Mouse (Mus musculus): ENCODE data around the gene Kcnip1. TPM values are rescaled to one million over a fixed set of nuclear protein-coding genes. Genes with fewer than 3 reads are reported as not detected.

Kcnip1 gene
- polyA plus RNA-seq, 1 experiment from 2014 or later, result 3.1 TPM

- Histone ChIP-seq H3K9ac (no peak overlapping the region), H3K27ac (no peak overlapping the region), H3K36me3 (no peaks in the 10 kb centered on the region), H3K4me2 (replicated peaks) (no peak overlapping the region), H3K27me3 (no peaks in the 10 kb centered on the region), H3K4me1 (peaks cover 6% of the 10 kb centered on the region; the same call in 1 of the 2 replicates), H3K9me3 (0 out of 2 replicates have a peak, but pooled peaks cover 3% of the 10 kb centered on the region), H3K4me3 (no peak overlapping the region)
- ATAC-seq (ENCODE audit: low FRiP score, low read depth), result no peak
- 82% methylated on average over 8 of the region's 8 CpGs for WGBS
Measured at GRCm38 (mm10) chr11:33951684-33952625, 41.0 kb downstream of the Kcnip1 start.

DNA sequence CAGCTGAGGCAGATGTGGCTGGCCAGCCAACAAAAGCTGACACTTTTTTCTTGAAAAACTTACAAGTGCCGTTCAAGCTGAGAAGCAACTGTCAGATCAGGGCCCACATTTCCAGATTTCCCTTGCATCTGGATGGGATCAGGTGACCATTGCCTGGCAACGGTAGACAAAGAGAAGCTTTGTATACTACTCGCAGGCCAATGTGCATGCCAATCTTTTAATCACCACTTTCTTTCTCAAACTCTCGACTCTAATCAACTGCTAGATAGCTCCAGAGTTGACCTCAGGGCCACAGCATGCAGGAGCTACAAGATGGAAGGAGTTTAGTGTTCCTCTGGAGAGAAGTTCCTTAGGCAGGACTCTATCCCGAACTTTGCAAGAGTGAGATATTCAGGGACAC is 41.8 kb downstream of the Kcnip1 start:
- Histone ChIP-seq H3K27ac (no peak overlapping the region), H3K36me3 (no peaks in the 10 kb centered on the region), H3K4me3 (no peak overlapping the region), H3K4me2 (replicated peaks) (no peak overlapping the region), H3K9me3 (0 out of 2 replicates have a peak, but pooled peaks cover 3% of the 10 kb centered on the region), H3K9ac (no peak overlapping the region), H3K4me1 (peaks cover 6% of the 10 kb centered on the region; the same call in 1 of the 2 replicates), H3K27me3 (no peaks in the 10 kb centered on the region)
- no peak for ATAC-seq (ENCODE audit: low FRiP score, low read depth)
- WGBS, result 42% methylated on average over 5 of the region's 5 CpGs

GRCm38 (mm10) chr11:33946501-33946900 is 46.5 kb downstream of the Kcnip1 start:
- H3K9ac ChIP-seq, result no peak overlapping the region
- no peak for ATAC-seq (ENCODE audit: low FRiP score, low read depth)
- WGBS, result 78% methylated on average over 4 of the region's 4 CpGs
- no peak overlapping the region for H3K27ac ChIP-seq
- H3K27me3 ChIP-seq, result no peaks in the 10 kb centered on the region
- no peak overlapping the region for H3K4me3 ChIP-seq
- no peaks in the 10 kb centered on the region for H3K36me3 ChIP-seq
- H3K9me3 ChIP-seq, result 0 out of 2 replicates have a peak, but pooled peaks cover 3% of the 10 kb centered on the region
- H3K4me2 ChIP-seq (replicated peaks), result no peak overlapping the region
- H3K4me1 ChIP-seq, result no peaks in the 10 kb centered on the region

- WGBS, result 83% methylated on average over 9 of the region's 9 CpGs
- H3K4me2 ChIP-seq (replicated peaks), result no peak overlapping the region
- H3K27ac ChIP-seq, result no peak overlapping the region
- no peaks in the 10 kb centered on the region for H3K4me1 ChIP-seq
- H3K27me3 ChIP-seq, result no peaks in the 10 kb centered on the region
- no peak overlapping the region for H3K4me3 ChIP-seq
- ATAC-seq (ENCODE audit: low FRiP score, low read depth), result no peak
- H3K9me3 ChIP-seq, result no peaks in the 10 kb centered on the region
- H3K9ac ChIP-seq, result no peak overlapping the region
- no peaks in the 10 kb centered on the region for H3K36me3 ChIP-seq
Measured at GRCm38 (mm10) chr11:33944786-33945328, 48.1 kb downstream of the Kcnip1 start.

- no peaks in the 10 kb centered on the region for H3K27me3 ChIP-seq
- no peaks in the 10 kb centered on the region for H3K9me3 ChIP-seq
- no peaks in the 10 kb centered on the region for H3K4me1 ChIP-seq
- no peak overlapping the region for H3K27ac ChIP-seq
- H3K9ac ChIP-seq, result no peak overlapping the region
- no peaks in the 10 kb centered on the region for H3K36me3 ChIP-seq
- WGBS, result 59% methylated on average over 4 of the region's 4 CpGs
- H3K4me2 ChIP-seq (replicated peaks), result no peak overlapping the region
- ATAC-seq (ENCODE audit: low FRiP score, low read depth), result no peak
- no peak overlapping the region for H3K4me3 ChIP-seq
Measured at GRCm38 (mm10) chr11:33944067-33944785, 48.7 kb downstream of the Kcnip1 start.

DNA sequence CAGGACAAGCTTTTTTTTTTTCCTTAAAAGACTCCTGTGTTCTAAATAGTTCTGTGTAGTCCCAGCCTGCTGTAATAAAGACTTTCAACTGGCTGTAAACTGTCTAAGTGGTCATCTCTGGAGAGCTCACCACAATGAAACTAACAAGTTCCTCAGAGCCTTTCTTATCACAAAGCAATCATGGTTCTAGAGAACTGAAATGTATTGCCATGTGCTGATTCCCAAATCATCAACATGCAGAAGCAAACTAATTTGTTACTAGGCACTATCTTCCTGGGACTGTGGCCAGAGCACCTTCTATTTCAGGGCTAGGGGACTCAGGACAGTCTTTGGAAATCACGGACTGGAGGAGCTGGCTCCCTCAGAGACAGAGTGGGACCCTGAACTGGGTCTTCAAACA is 49.4 kb downstream of the Kcnip1 start:
- H3K27ac ChIP-seq, result no peak overlapping the region
- no peak overlapping the region for H3K9ac ChIP-seq
- no peak for ATAC-seq (ENCODE audit: low FRiP score, low read depth)
- no peaks in the 10 kb centered on the region for H3K27me3 ChIP-seq
- no peaks in the 10 kb centered on the region for H3K36me3 ChIP-seq
- WGBS, result 69% methylated on average over 1 of the region's 1 CpGs
- H3K4me2 ChIP-seq (replicated peaks), result no peak overlapping the region
- H3K9me3 ChIP-seq, result no peaks in the 10 kb centered on the region
- H3K4me3 ChIP-seq, result no peak overlapping the region
- H3K4me1 ChIP-seq, result peaks cover 4% of the 10 kb centered on the region

DNA sequence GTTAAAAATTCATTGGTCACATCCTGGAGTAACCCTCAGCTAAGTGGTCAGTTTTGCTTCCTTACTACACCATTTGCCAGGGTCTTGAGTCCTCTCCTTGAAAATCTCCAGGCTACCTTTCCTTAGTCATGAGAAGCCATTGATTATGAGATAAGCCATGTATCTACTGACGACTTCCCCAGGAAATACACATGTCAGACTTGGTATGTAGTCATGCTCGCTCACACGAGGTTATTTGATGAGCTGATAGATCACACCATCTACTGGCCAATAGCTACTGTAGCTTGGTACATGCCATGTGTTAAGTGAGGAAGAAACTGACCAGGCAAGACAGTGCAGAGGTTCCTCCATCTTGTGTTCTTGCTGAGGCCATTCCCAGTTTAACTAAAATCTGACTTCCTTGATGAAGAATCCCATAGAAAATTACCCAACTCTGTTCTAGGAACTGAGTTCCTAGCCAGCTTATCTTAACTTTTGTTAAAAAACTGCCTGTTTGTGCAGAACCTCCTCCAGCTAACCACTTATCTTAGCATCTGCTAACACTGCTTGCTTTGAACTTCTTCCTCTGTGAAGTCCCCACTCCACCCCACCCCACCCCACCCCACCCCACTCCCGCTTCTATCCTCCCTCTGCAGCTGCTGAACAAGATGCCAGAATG is 53.4 kb downstream of the Kcnip1 start:
- Histone ChIP-seq H3K4me3 (no peak overlapping the region), H3K9ac (no peak overlapping the region), H3K4me1 (peaks cover 8% of the 10 kb centered on the region), H3K27me3 (no peaks in the 10 kb centered on the region), H3K4me2 (replicated peaks) (no peak overlapping the region), H3K9me3 (no peaks in the 10 kb centered on the region), H3K36me3 (no peaks in the 10 kb centered on the region), H3K27ac (no peak overlapping the region)
- 72% methylated on average over 4 of the region's 4 CpGs for WGBS
- no peak for ATAC-seq (ENCODE audit: low FRiP score, low read depth)

- H3K4me2 ChIP-seq (replicated peaks), result no peak overlapping the region
- no peaks in the 10 kb centered on the region for H3K9me3 ChIP-seq
- H3K4me3 ChIP-seq, result no peak overlapping the region
- no peaks in the 10 kb centered on the region for H3K36me3 ChIP-seq
- ATAC-seq (ENCODE audit: low FRiP score, low read depth), result no peak
- WGBS, result 34% methylated on average over 7 of the region's 7 CpGs
- H3K27me3 ChIP-seq, result no peaks in the 10 kb centered on the region
- peaks cover 8% of the 10 kb centered on the region for H3K4me1 ChIP-seq
- no peak overlapping the region for H3K9ac ChIP-seq
- H3K27ac ChIP-seq, result no peak overlapping the region
Measured at GRCm38 (mm10) chr11:33938561-33939274, 54.2 kb downstream of the Kcnip1 start.

GRCm38 (mm10) chr11:33937641-33938040 is 55.3 kb downstream of the Kcnip1 start:
- WGBS, result 71% methylated on average over 8 of the region's 8 CpGs
- Histone ChIP-seq H3K27ac (no peak overlapping the region), H3K4me1 (peaks cover 10% of the 10 kb centered on the region), H3K4me2 (replicated peaks) (no peak overlapping the region), H3K4me3 (no peak overlapping the region), H3K36me3 (no peaks in the 10 kb centered on the region), H3K9ac (no peak overlapping the region), H3K27me3 (no peaks in the 10 kb centered on the region), H3K9me3 (no peaks in the 10 kb centered on the region)
- ATAC-seq (ENCODE audit: low FRiP score, low read depth), result no peak

- no peak for ATAC-seq (ENCODE audit: low FRiP score, low read depth)
- Histone ChIP-seq H3K4me3 (no peak overlapping the region), H3K9me3 (no peaks in the 10 kb centered on the region), H3K9ac (no peak overlapping the region), H3K27me3 (no peaks in the 10 kb centered on the region), H3K4me2 (replicated peaks) (no peak overlapping the region), H3K27ac (no peak overlapping the region), H3K4me1 (peaks cover 20% of the 10 kb centered on the region), H3K36me3 (no peaks in the 10 kb centered on the region)
- 66% methylated on average over 9 of the region's 9 CpGs for WGBS
Measured at GRCm38 (mm10) chr11:33934286-33934685, 58.7 kb downstream of the Kcnip1 start.

DNA sequence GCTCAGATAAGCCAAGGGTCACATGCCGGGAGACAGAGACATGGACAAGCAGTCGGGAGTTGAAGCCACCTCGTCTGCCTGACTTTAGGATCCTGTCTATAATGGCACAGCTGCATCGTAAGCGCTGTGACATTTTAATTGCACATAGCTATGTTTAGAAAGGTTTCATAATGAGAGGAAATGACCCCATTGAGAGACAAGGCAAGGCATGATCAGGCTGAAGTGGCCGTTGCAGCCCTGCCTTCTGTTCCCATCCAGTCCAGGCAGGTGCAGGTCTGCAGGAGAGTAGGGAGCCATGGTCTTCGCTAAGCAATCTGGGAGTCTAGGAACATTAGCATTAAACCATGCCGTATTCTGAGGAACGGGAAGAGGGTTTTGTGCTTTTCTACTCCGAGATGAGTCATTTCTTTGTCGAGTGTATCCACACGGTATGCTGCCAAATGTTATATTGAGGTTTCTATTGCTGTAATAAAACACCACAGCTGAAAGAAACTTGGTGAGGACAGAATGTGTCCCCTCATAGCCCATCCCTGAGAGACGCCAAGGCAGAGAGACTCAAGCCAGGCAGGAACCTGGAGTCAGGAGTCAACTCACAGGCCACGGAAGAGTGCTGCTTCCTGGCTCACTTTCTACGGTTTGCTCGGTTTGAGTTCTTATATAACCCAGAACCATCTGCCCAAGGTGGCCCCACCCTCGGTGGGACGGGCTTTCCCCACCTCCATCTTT is 60.4 kb downstream of the Kcnip1 start:
- Histone ChIP-seq H3K4me1 (peaks cover 26% of the 10 kb centered on the region), H3K9ac (no peak overlapping the region), H3K4me3 (no peak overlapping the region), H3K9me3 (no peaks in the 10 kb centered on the region), H3K27ac (no peak overlapping the region), H3K4me2 (replicated peaks) (peak overlapping the region; percentile 14), H3K36me3 (no peaks in the 10 kb centered on the region), H3K27me3 (peaks cover 7% of the 10 kb centered on the region)
- WGBS, result 51% methylated on average over 18 of the region's 18 CpGs
- no peak for ATAC-seq (ENCODE audit: low FRiP score, low read depth)

All from limb, embryonic 13.5 days (tissue).